Mouse (Mus musculus): Measurements from ENCODE around the gene Ddx47. TPM values are rescaled to one million over a fixed set of nuclear protein-coding genes. Genes with fewer than 3 reads are reported as not detected.

Ddx47 gene
- polyA plus RNA-seq, 1 experiment from 2014 or later = 99.7 TPM

GRCm38 (mm10) chr6:135048956-135049355 lies 37.5 kb downstream of the Ddx47 start:
- Histone ChIP-seq H3K4me2 (replicated peaks) (no peak overlapping the region), H3K4me3 (replicated peaks) (no peak overlapping the region), H3K36me3 (no peaks in the 10 kb centered on the region), H3K27me3 (replicated peaks) (no peaks in the 10 kb centered on the region), H3K4me1 (replicated peaks) (no peaks in the 10 kb centered on the region), H3K9ac (no peak overlapping the region), H3K27ac (no peak overlapping the region), H3K9me3 (no peaks in the 10 kb centered on the region)
- ATAC-seq = no peak
- 82% methylated on average over 16 of the region's 16 CpGs for WGBS

GRCm38 (mm10) chr6:135053789-135054188 lies 42.4 kb downstream of the Ddx47 start:
- Histone ChIP-seq H3K27ac (no peak overlapping the region), H3K36me3 (no peaks in the 10 kb centered on the region), H3K9me3 (no peaks in the 10 kb centered on the region), H3K4me2 (replicated peaks) (no peak overlapping the region), H3K4me3 (replicated peaks) (no peak overlapping the region), H3K9ac (no peak overlapping the region), H3K27me3 (replicated peaks) (no peaks in the 10 kb centered on the region), H3K4me1 (replicated peaks) (no peaks in the 10 kb centered on the region)
- no peak for ATAC-seq
- WGBS = 71% methylated on average over 3 of the region's 3 CpGs

GRCm38 (mm10) chr6:135055882-135056281 lies 44.5 kb downstream of the Ddx47 start:
- no peak for ATAC-seq
- no peak overlapping the region for H3K4me2 ChIP-seq (replicated peaks)
- H3K27me3 ChIP-seq (replicated peaks) = no peaks in the 10 kb centered on the region
- no peak overlapping the region for H3K4me3 ChIP-seq (replicated peaks)
- no peaks in the 10 kb centered on the region for H3K36me3 ChIP-seq
- no peaks in the 10 kb centered on the region for H3K9me3 ChIP-seq
- 28% methylated on average over 4 of the region's 4 CpGs for WGBS
- no peak overlapping the region for H3K27ac ChIP-seq
- no peak overlapping the region for H3K9ac ChIP-seq
- no peaks in the 10 kb centered on the region for H3K4me1 ChIP-seq (replicated peaks)

- H3K4me3 ChIP-seq (replicated peaks) = no peak overlapping the region
Observed at GRCm38 (mm10) chr6:135060728-135061127, 49.3 kb downstream of the Ddx47 start.

GRCm38 (mm10) chr6:135064621-135065020 lies 53.2 kb downstream of the Ddx47 start:
- Histone ChIP-seq H3K4me3 (replicated peaks) (no peak overlapping the region), H3K36me3 (no peaks in the 10 kb centered on the region), H3K27ac (peak overlapping the region; percentile 48; the same call in 1 of the 2 replicates), H3K4me1 (replicated peaks) (peaks cover 14% of the 10 kb centered on the region), H3K4me2 (replicated peaks) (peak overlapping the region; percentile 89), H3K9ac (no peak overlapping the region; the same call in 1 of the 2 replicates), H3K9me3 (no peaks in the 10 kb centered on the region), H3K27me3 (replicated peaks) (no peaks in the 10 kb centered on the region)
- no peak for ATAC-seq
- 82% methylated on average over 12 of the region's 12 CpGs for WGBS

More at GRCm38 (mm10) chr6:135060728-135061127, 49.3 kb downstream of the Ddx47 start:
- Histone ChIP-seq H3K9ac (no peak overlapping the region), H3K27me3 (replicated peaks) (no peaks in the 10 kb centered on the region), H3K4me2 (replicated peaks) (no peak overlapping the region), H3K27ac (no peak overlapping the region), H3K4me1 (replicated peaks) (peaks cover 8% of the 10 kb centered on the region), H3K9me3 (no peaks in the 10 kb centered on the region), H3K36me3 (no peaks in the 10 kb centered on the region)
- 91% methylated on average over 4 of the region's 4 CpGs for WGBS
- no peak for ATAC-seq

- peak within 1 kb of the TSS; percentile 51 for H3K9ac ChIP-seq
- WGBS = under 1% methylated on average over 44 of the region's 44 CpGs
- no peaks in the 10 kb centered on the region for H3K36me3 ChIP-seq
- peak within 1 kb of the TSS; percentile 89 for H3K4me2 ChIP-seq (replicated peaks)
- peak within 1 kb of the TSS; percentile 48; the same call in 1 of the 2 replicates for H3K27ac ChIP-seq
- no peaks in the 10 kb centered on the region for H3K9me3 ChIP-seq
- H3K4me1 ChIP-seq (replicated peaks) = peaks cover 14% of the 10 kb centered on the region
- ATAC-seq = peak; percentile 93
- no peaks in the 10 kb centered on the region for H3K27me3 ChIP-seq (replicated peaks)
- peak within 1 kb of the TSS; percentile 52 for H3K4me3 ChIP-seq (replicated peaks)
Observed at GRCm38 (mm10) chr6:135065236-135065957, 54.0 kb downstream of the Ddx47 start, which contains the start of gene Gprc5a. Gene Gprc5a (plus strand): TSS chr6:135065651.

- no peaks in the 10 kb centered on the region for H3K36me3 ChIP-seq
- no peaks in the 10 kb centered on the region for H3K9me3 ChIP-seq
- ATAC-seq = no peak
- WGBS = 35% methylated on average over 6 of the region's 6 CpGs
- H3K27me3 ChIP-seq (replicated peaks) = no peaks in the 10 kb centered on the region
- H3K4me1 ChIP-seq (replicated peaks) = peaks cover 14% of the 10 kb centered on the region
- no peak overlapping the region for H3K27ac ChIP-seq
- H3K4me3 ChIP-seq (replicated peaks) = peak overlapping the region; percentile 18; the same call in 1 of the 2 replicates
- peak overlapping the region; percentile 39 for H3K4me2 ChIP-seq (replicated peaks)
- no peak overlapping the region for H3K9ac ChIP-seq
Observed at GRCm38 (mm10) chr6:135066795-135067445, 55.5 kb downstream of the Ddx47 start.

- no peak overlapping the region for H3K9ac ChIP-seq
- H3K4me2 ChIP-seq (replicated peaks) = no peak overlapping the region
- ATAC-seq = no peak
- no peaks in the 10 kb centered on the region for H3K27me3 ChIP-seq (replicated peaks)
- 75% methylated on average over 5 of the region's 5 CpGs for WGBS
- no peaks in the 10 kb centered on the region for H3K36me3 ChIP-seq
- no peak overlapping the region for H3K4me3 ChIP-seq (replicated peaks)
- H3K27ac ChIP-seq = no peak overlapping the region
- H3K9me3 ChIP-seq = no peaks in the 10 kb centered on the region
- H3K4me1 ChIP-seq (replicated peaks) = peaks cover 14% of the 10 kb centered on the region
Observed at GRCm38 (mm10) chr6:135068221-135068620, 56.8 kb downstream of the Ddx47 start.

GRCm38 (mm10) chr6:135069856-135070255 lies 58.4 kb downstream of the Ddx47 start:
- ATAC-seq = no peak
- Histone ChIP-seq H3K4me2 (replicated peaks) (no peak overlapping the region), H3K27ac (no peak overlapping the region), H3K4me1 (replicated peaks) (peaks cover 12% of the 10 kb centered on the region), H3K36me3 (no peaks in the 10 kb centered on the region), H3K9me3 (no peaks in the 10 kb centered on the region), H3K4me3 (replicated peaks) (no peak overlapping the region), H3K9ac (no peak overlapping the region), H3K27me3 (replicated peaks) (no peaks in the 10 kb centered on the region)
- 62% methylated on average over 6 of the region's 6 CpGs for WGBS

GRCm38 (mm10) chr6:135070347-135070746 lies 58.9 kb downstream of the Ddx47 start:
- ATAC-seq = no peak
- Histone ChIP-seq H3K36me3 (no peaks in the 10 kb centered on the region), H3K9me3 (no peaks in the 10 kb centered on the region), H3K27ac (no peak overlapping the region), H3K4me1 (replicated peaks) (peaks cover 8% of the 10 kb centered on the region; the same call in 1 of the 2 replicates), H3K4me3 (replicated peaks) (no peak overlapping the region), H3K4me2 (replicated peaks) (no peak overlapping the region), H3K27me3 (replicated peaks) (no peaks in the 10 kb centered on the region), H3K9ac (no peak overlapping the region)
- 69% methylated on average over 2 of the region's 2 CpGs for WGBS
